Mouse (Mus musculus): ENCODE measurements around the gene Cxcl13. TPM values are rescaled to one million over a fixed set of nuclear protein-coding genes. Genes with fewer than 3 reads are reported as not detected.

The Cxcl13 gene
- total and polyA plus RNA-seq, 2 experiments from 2014 or later = 0.33 to 1.9 TPM

DNA sequence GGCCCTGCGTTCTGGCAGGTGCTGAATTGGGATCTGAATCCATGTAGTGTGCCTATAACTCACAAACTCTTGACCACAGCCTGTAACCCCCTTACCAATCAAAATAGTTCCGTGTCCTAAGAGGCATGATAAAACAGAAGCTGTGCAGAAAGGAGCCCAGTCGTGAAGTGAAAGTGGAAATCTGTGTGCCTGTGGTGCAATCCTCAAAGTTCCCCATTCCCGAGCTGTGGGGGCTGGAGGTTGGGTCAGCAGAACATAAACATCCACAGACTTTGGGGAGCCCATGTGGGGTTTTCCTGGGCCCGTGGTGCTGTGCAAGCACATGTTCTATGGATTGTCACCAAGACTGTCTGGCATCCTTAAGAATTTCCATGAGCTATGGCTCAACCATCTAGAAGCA lies 21.7 kb upstream of the Cxcl13 start:
- H3K4me3 ChIP-seq (ENCODE audit: low read depth, low read length) = no peak overlapping the region
- 79% methylated on average over 5 of the region's 5 CpGs for WGBS
- no peaks in the 10 kb centered on the region for H3K9me3 ChIP-seq (ENCODE audit: low read length)
- no peaks in the 10 kb centered on the region for H3K27me3 ChIP-seq (ENCODE audit: insufficient read depth, low read length)
- DNase-seq (ENCODE audit: low spot score) (no peak), ATAC-seq (ENCODE audit: low FRiP score) (no peak)
- no peak overlapping the region for H3K4me2 ChIP-seq (ENCODE audit: low read depth, low read length, poor library complexity, severe bottlenecking)
- no peak for TF ChIP-seq CTCF (IDR thresholded peaks at IDR 0.05)
- no peak overlapping the region for H3K9ac ChIP-seq (replicated peaks; ENCODE audit: low read length, poor library complexity, severe bottlenecking)
- H3K36me3 ChIP-seq (ENCODE audit: insufficient read depth, low read length) = no peaks in the 10 kb centered on the region
- no peak overlapping the region for H3K27ac ChIP-seq (ENCODE audit: low read depth, low read length)
- no peaks in the 10 kb centered on the region for H3K4me1 ChIP-seq (ENCODE audit: insufficient read depth, low read length)

DNA sequence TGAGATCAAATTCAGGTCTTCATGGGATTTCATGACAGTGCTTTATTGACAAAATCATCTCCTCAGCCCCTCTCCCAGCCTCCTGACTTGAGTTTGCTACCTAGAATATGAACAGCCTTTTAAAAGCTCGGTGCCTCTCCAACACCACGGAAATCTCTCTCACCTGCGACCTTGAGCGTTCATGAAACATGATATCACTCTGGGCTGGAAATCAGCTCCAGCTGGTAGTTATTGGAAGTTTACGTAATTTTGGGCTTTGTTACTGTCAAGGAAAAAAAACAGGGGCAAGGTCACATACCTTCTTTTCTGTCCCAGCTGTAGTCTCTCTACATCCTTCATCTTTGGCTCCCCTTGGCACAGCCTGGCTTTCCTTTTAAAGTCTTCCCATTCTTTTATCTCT lies 20.7 kb upstream of the Cxcl13 start:
- DNase-seq (ENCODE audit: low spot score) (no peak), ATAC-seq (ENCODE audit: low FRiP score) (no peak)
- Histone ChIP-seq H3K4me1 (ENCODE audit: insufficient read depth, low read length) (no peaks in the 10 kb centered on the region), H3K4me2 (ENCODE audit: low read depth, low read length, poor library complexity, severe bottlenecking) (no peak overlapping the region), H3K36me3 (ENCODE audit: insufficient read depth, low read length) (no peaks in the 10 kb centered on the region), H3K27me3 (ENCODE audit: insufficient read depth, low read length) (no peaks in the 10 kb centered on the region), H3K27ac (ENCODE audit: low read depth, low read length) (no peak overlapping the region), H3K9ac (replicated peaks; ENCODE audit: low read length, poor library complexity, severe bottlenecking) (no peak overlapping the region), H3K4me3 (ENCODE audit: low read depth, low read length) (no peak overlapping the region), H3K9me3 (ENCODE audit: low read length) (no peaks in the 10 kb centered on the region)
- TF ChIP-seq CTCF (IDR thresholded peaks at IDR 0.05) = no peak
- WGBS = 80% methylated on average over 5 of the region's 5 CpGs

DNA sequence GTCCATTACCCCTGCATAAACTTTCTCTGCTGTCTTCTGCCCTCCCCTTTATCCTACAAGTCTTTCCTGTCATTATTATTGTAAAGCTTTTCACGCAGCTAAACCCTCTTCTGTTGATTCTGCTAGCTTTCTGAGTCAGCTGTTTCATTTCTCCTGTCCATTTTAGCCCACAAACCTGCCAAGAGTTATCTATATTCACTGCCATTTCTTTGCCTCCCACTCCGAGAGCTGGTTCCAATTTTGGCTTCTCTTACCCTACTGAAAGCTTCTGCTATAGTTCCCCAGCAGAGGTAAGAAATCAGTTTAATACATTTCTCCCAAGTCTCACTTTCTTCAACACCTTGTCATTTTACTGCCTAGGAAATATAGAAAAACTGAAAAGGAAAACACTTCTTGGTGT lies 19.6 kb upstream of the Cxcl13 start:
- Histone ChIP-seq H3K9ac (replicated peaks; ENCODE audit: low read length, poor library complexity, severe bottlenecking) (no peak overlapping the region), H3K4me2 (ENCODE audit: low read depth, low read length, poor library complexity, severe bottlenecking) (no peak overlapping the region), H3K27ac (ENCODE audit: low read depth, low read length) (no peak overlapping the region), H3K4me3 (ENCODE audit: low read depth, low read length) (no peak overlapping the region), H3K27me3 (ENCODE audit: insufficient read depth, low read length) (no peaks in the 10 kb centered on the region), H3K36me3 (ENCODE audit: insufficient read depth, low read length) (no peaks in the 10 kb centered on the region), H3K4me1 (ENCODE audit: insufficient read depth, low read length) (no peaks in the 10 kb centered on the region), H3K9me3 (ENCODE audit: low read length) (no peaks in the 10 kb centered on the region)
- 67% methylated on average over 2 of the region's 2 CpGs for WGBS
- no peak for TF ChIP-seq CTCF (IDR thresholded peaks at IDR 0.05)
- ATAC-seq (ENCODE audit: low FRiP score) (no peak), DNase-seq (ENCODE audit: low spot score) (no peak)

DNA sequence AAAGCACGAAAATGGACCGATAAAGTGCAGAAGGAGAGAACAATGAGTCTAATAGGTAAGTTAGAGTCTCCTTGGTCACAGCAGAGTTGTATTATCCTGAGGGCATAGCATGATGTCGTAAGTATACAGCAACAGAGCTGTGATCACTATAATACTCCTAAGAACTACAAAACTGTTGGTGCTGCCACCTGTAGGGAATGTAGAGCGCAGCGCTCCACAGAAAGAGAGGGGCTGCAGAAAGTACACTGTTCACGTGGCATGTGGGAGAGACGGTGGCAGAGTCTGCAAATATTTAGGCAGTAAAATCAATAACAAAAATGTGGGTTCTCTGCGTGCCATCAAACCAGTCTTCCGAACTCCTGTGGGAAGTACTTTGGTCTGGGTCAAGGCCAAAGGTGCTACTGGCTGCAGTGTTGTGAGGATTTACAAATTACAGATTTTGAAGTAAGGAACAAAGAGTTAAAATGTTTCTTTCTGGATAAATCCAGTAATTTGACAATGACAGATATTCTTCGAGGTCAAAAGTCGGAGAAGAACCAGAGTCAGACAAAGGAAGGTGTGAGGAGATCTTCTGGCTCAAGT lies 18.6 kb upstream of the Cxcl13 start:
- WGBS = 83% methylated on average over 11 of the region's 11 CpGs
- H3K27me3 ChIP-seq (ENCODE audit: insufficient read depth, low read length) = no peaks in the 10 kb centered on the region
- H3K27ac ChIP-seq (ENCODE audit: low read depth, low read length) = no peak overlapping the region
- H3K4me2 ChIP-seq (ENCODE audit: low read depth, low read length, poor library complexity, severe bottlenecking) = no peak overlapping the region
- ATAC-seq (ENCODE audit: low FRiP score) = no peak
- H3K9me3 ChIP-seq (ENCODE audit: low read length) = no peaks in the 10 kb centered on the region
- no peak for DNase-seq (ENCODE audit: low spot score)
- H3K4me1 ChIP-seq (ENCODE audit: insufficient read depth, low read length) = no peaks in the 10 kb centered on the region
- TF ChIP-seq CTCF (IDR thresholded peaks at IDR 0.05) = peak; percentile 16; the same call in 1 of the 2 replicates
- H3K36me3 ChIP-seq (ENCODE audit: insufficient read depth, low read length) = no peaks in the 10 kb centered on the region
- H3K9ac ChIP-seq (replicated peaks; ENCODE audit: low read length, poor library complexity, severe bottlenecking) = no peak overlapping the region
- no peak overlapping the region for H3K4me3 ChIP-seq (ENCODE audit: low read depth, low read length)

DNA sequence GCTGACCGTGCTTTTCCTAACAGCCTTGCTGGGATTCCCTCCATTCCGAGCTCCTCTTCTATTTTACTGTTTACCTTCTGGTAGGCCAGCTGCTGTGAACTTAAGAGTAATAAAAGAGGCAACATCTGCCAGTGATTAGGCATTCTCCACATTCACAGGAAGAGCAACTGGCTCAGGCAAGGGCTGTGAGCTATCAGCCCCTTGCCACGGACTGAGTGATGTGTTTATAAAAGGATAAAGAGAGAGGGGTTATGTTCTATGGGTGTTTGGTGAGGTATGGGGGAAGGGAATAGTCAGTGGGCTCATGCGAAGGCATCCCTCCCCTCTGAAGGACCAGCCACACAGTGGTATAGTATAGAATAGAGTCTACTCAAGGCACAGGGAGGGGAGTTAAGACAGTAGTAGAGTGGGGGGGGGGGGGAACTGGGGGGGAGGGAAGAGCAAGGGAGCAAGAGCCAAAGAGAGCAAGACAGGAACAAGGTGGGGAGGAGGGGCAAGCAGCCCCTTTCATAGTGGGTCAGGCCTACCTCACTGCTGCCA lies 16.0 kb upstream of the Cxcl13 start:
- ATAC-seq (ENCODE audit: low FRiP score) (no peak), DNase-seq (ENCODE audit: low spot score) (no peak)
- H3K9me3 ChIP-seq (ENCODE audit: low read length) = no peaks in the 10 kb centered on the region
- no peaks in the 10 kb centered on the region for H3K36me3 ChIP-seq (ENCODE audit: insufficient read depth, low read length)
- H3K4me3 ChIP-seq (ENCODE audit: low read depth, low read length) = no peak overlapping the region
- no peak overlapping the region for H3K4me2 ChIP-seq (ENCODE audit: low read depth, low read length, poor library complexity, severe bottlenecking)
- TF ChIP-seq CTCF (IDR thresholded peaks at IDR 0.05) = no peak
- no peaks in the 10 kb centered on the region for H3K27me3 ChIP-seq (ENCODE audit: insufficient read depth, low read length)
- no peaks in the 10 kb centered on the region for H3K4me1 ChIP-seq (ENCODE audit: insufficient read depth, low read length)
- WGBS = 65% methylated on average over 4 of the region's 4 CpGs
- no peak overlapping the region for H3K9ac ChIP-seq (replicated peaks; ENCODE audit: low read length, poor library complexity, severe bottlenecking)
- no peak overlapping the region for H3K27ac ChIP-seq (ENCODE audit: low read depth, low read length)

DNA sequence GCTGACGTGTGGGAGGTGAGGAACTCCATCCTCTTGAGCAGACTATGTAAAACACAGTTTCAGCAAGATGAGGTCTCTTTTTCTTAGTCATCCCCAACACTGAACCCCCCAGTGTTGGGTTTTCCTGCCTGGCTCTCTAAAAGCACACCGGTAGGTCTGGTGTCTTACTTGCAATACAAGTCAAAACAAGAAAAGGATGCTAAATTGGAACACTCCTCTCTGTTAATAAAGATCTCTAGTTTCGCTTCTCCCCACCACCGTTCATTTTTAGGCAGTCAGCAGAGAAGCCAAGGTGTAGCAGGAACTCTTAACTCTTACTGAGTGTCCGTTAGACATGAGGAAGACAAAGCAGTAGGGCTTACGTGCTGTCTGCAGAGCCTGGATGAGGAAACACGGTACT lies 15.2 kb upstream of the Cxcl13 start:
- Histone ChIP-seq H3K4me2 (ENCODE audit: low read depth, low read length, poor library complexity, severe bottlenecking) (no peak overlapping the region), H3K27me3 (ENCODE audit: insufficient read depth, low read length) (no peaks in the 10 kb centered on the region), H3K9me3 (ENCODE audit: low read length) (no peaks in the 10 kb centered on the region), H3K4me1 (ENCODE audit: insufficient read depth, low read length) (no peaks in the 10 kb centered on the region), H3K27ac (ENCODE audit: low read depth, low read length) (no peak overlapping the region), H3K9ac (replicated peaks; ENCODE audit: low read length, poor library complexity, severe bottlenecking) (no peak overlapping the region), H3K36me3 (ENCODE audit: insufficient read depth, low read length) (no peaks in the 10 kb centered on the region), H3K4me3 (ENCODE audit: low read depth, low read length) (no peak overlapping the region)
- WGBS = 81% methylated on average over 7 of the region's 7 CpGs
- DNase-seq (ENCODE audit: low spot score) (no peak), ATAC-seq (ENCODE audit: low FRiP score) (no peak)
- TF ChIP-seq CTCF (IDR thresholded peaks at IDR 0.05) = no peak

Data from midbrain, postnatal 0 days (tissue).